Mouse (Mus musculus) embryonic facial prominence, embryonic 11.5 days (tissue): ENCODE results near the gene Pxk. TPM values are rescaled to one million over a fixed set of nuclear protein-coding genes. Genes with fewer than 3 reads are reported as not detected.
"Not testable (repeated sequence)": the region's sequence is repeated elsewhere in the genome, so short reads cannot be mapped to it uniquely, and the experiment has no call there.

Experiments
- ATAC-seq: fragments of 200-750 bp; cut with Nextera tagmentation; replicated peaks from 2 replicates; pipeline ENCODE4 v1.8.0; 2017; ENCODE audit warnings: low read depth; ENCODE audit not compliant: insufficient number of reproducible peaks, low FRiP score, low TSS enrichment
- DNase-seq: peaks from one replicate; pipeline ENCODE4 v3.0.0-alpha.2; 2015; ENCODE audit warnings: low spot score
- H3K27ac ChIP-seq: fragments of 300-500 bp; sonication (generic); replicated peaks from 2 replicates; pipeline ENCODE4 v1.5.1; 2014; ENCODE audit warnings: mild to moderate bottlenecking, low read depth, low read length, control low read depth
- H3K27me3 ChIP-seq: fragments of 300-500 bp; sonication (generic); 2 replicates; pipeline ENCODE4 v1.6.1; 2014; ENCODE audit warnings: mild to moderate bottlenecking, low read length, moderate library complexity, mixed read lengths; ENCODE audit not compliant: control insufficient read depth, insufficient read depth
- H3K36me3 ChIP-seq: fragments of 300-500 bp; sonication (generic); replicated peaks from 2 replicates; pipeline ENCODE4 v1.6.1; 2014; ENCODE audit warnings: low read depth, mild to moderate bottlenecking, low read length, moderate library complexity, mixed read lengths; ENCODE audit not compliant: control insufficient read depth, insufficient read depth
- H3K4me1 ChIP-seq: fragments of 300-500 bp; sonication (generic); 2 replicates; pipeline ENCODE4 v1.6.1; 2014; ENCODE audit warnings: low read length, mixed read lengths; ENCODE audit not compliant: control insufficient read depth, insufficient read depth
- H3K4me2 ChIP-seq: fragments of 300-500 bp; sonication (generic); 2 replicates; pipeline ENCODE4 v1.6.1; 2014; ENCODE audit warnings: low read depth, mild to moderate bottlenecking, control low read depth, low read length, moderate library complexity
- H3K4me3 ChIP-seq: fragments of 300-500 bp; sonication (generic); 2 replicates; pipeline ENCODE4 v1.5.1; 2014; ENCODE audit warnings: low read depth, low read length, control low read depth
- H3K9ac ChIP-seq: fragments of 300-500 bp; sonication (generic); replicated peaks from 2 replicates; pipeline ENCODE4 v1.6.1; 2014; ENCODE audit warnings: mild to moderate bottlenecking, control low read depth, low read length
- H3K9me3 ChIP-seq: fragments of 300-500 bp; sonication (generic); replicated peaks from 2 replicates; pipeline ENCODE4 v1.6.1; 2016; ENCODE audit warnings: mild to moderate bottlenecking, low read length, inconsistent platforms, mixed read lengths; ENCODE audit not compliant: control insufficient read depth
- WGBS: fragments of 180-500 bp; shearing (Covaris S2); extraction: QIAGEN DNeasy Blood & Tissue Kit; methylation state at CpG from one replicate; pipeline ENCODE4 v1.1.7; 2014; 5-methylcytosine and 5-hydroxymethylcytosine counted together
- polyA plus RNA-seq: library from polyadenylated mRNA; unstranded; fragments of >200 nt; fragmentation: Nextera tagmentation; extraction: Ambion mirVana; gene quantifications from 2 replicates; pipeline ENCODE4 v1.2.1, GENCODE M21; 2014

Gene Pxk
- polyA plus RNA-seq, 1 experiment from 2014 or later: 23.4 TPM

GRCm38 (mm10) chr14:8154072-8154471 is 56.1 kb downstream of the Pxk start:
- 61% methylated on average over 3 of the region's 3 CpGs for WGBS
- Histone ChIP-seq H3K4me2 (no peak overlapping the region), H3K9me3 (no peaks in the 10 kb centered on the region), H3K27me3 (no peaks in the 10 kb centered on the region), H3K4me1 (no peaks in the 10 kb centered on the region), H3K36me3 (no peaks in the 10 kb centered on the region), H3K4me3 (no peak overlapping the region), H3K27ac (no peak overlapping the region), H3K9ac (no peak overlapping the region)
- DNase-seq (no peak), ATAC-seq (no peak)

- DNase-seq (peak; percentile 40), ATAC-seq (no peak)
- Histone ChIP-seq H3K4me1 (no peaks in the 10 kb centered on the region), H3K4me2 (no peak overlapping the region), H3K4me3 (no peak overlapping the region), H3K9ac (no peak overlapping the region), H3K27me3 (no peaks in the 10 kb centered on the region), H3K27ac (no peak overlapping the region), H3K9me3 (no peaks in the 10 kb centered on the region), H3K36me3 (no peaks in the 10 kb centered on the region; the same call in 1 of the 2 replicates)
- WGBS: 34% methylated on average over 3 of the region's 3 CpGs
These were observed 58.9 kb downstream of the Pxk start for GRCm38 (mm10) chr14:8156947-8157346.

GRCm38 (mm10) chr14:8158721-8159120 is 60.7 kb downstream of the Pxk start:
- no peak overlapping the region for H3K4me3 ChIP-seq
- H3K27ac ChIP-seq: no peak overlapping the region
- no peaks in the 10 kb centered on the region for H3K27me3 ChIP-seq
- no peak overlapping the region for H3K4me2 ChIP-seq
- 84% methylated on average over 3 of the region's 3 CpGs for WGBS
- ATAC-seq (no peak), DNase-seq (no peak)
- H3K4me1 ChIP-seq: no peaks in the 10 kb centered on the region
- H3K9me3 ChIP-seq: no peaks in the 10 kb centered on the region
- H3K36me3 ChIP-seq: no peaks in the 10 kb centered on the region; the same call in 1 of the 2 replicates
- no peak overlapping the region for H3K9ac ChIP-seq

GRCm38 (mm10) chr14:8159141-8159540 is 61.1 kb downstream of the Pxk start:
- no peak overlapping the region for H3K9ac ChIP-seq
- no peak for ATAC-seq
- H3K4me1 ChIP-seq: no peaks in the 10 kb centered on the region
- DNase-seq: no peak
- H3K36me3 ChIP-seq: no peaks in the 10 kb centered on the region; the same call in 1 of the 2 replicates
- H3K4me3 ChIP-seq: no peak overlapping the region
- H3K4me2 ChIP-seq: no peak overlapping the region
- no peak overlapping the region for H3K27ac ChIP-seq
- H3K9me3 ChIP-seq: no peaks in the 10 kb centered on the region
- WGBS: 81% methylated on average over 3 of the region's 3 CpGs
- H3K27me3 ChIP-seq: no peaks in the 10 kb centered on the region

- H3K27ac ChIP-seq: no peak overlapping the region
- 85% methylated on average over 2 of the region's 2 CpGs for WGBS
- no peak overlapping the region for H3K4me2 ChIP-seq
- H3K36me3 ChIP-seq: no peaks in the 10 kb centered on the region; the same call in 1 of the 2 replicates
- no peak for DNase-seq
- ATAC-seq: no peak
- no peaks in the 10 kb centered on the region for H3K27me3 ChIP-seq
- H3K9ac ChIP-seq: no peak overlapping the region
- no peak overlapping the region for H3K4me3 ChIP-seq
- H3K4me1 ChIP-seq: no peaks in the 10 kb centered on the region
- H3K9me3 ChIP-seq: no peaks in the 10 kb centered on the region
These were observed 63.8 kb downstream of the Pxk start for GRCm38 (mm10) chr14:8161777-8162176.

GRCm38 (mm10) chr14:8164463-8164862 is 66.5 kb downstream of the Pxk start:
- Histone ChIP-seq H3K27ac (no peak overlapping the region), H3K9ac (no peak overlapping the region), H3K27me3 (no peaks in the 10 kb centered on the region), H3K4me2 (no peak overlapping the region), H3K4me3 (no peak overlapping the region), H3K36me3 (peaks cover 10% of the 10 kb centered on the region), H3K9me3 (no peaks in the 10 kb centered on the region), H3K4me1 (no peaks in the 10 kb centered on the region)
- DNase-seq (no peak), ATAC-seq (no peak)
- 86% methylated on average over 7 of the region's 7 CpGs for WGBS

GRCm38 (mm10) chr14:8172507-8173410 is 74.7 kb downstream of the Pxk start, which contains the start of gene Pdhb:
Gene Pdhb, minus strand, starts transcription at chr14:8173025.
- Histone ChIP-seq H3K27me3 (no peaks in the 10 kb centered on the region), H3K9me3 (no peaks in the 10 kb centered on the region), H3K27ac (no peak within 1 kb of the TSS; the same call in 1 of the 2 replicates), H3K9ac (peak within 1 kb of the TSS; percentile 88), H3K4me3 (peak within 1 kb of the TSS; percentile 92), H3K4me2 (peak within 1 kb of the TSS; percentile 75), H3K4me1 (peaks cover 4% of the 10 kb centered on the region; the same call in 1 of the 2 replicates), H3K36me3 (peaks cover 6% of the 10 kb centered on the region)
- ATAC-seq: peak; percentile 100
- under 1% methylated on average over 64 of the region's 64 CpGs for WGBS
- peak; percentile 99 for DNase-seq

GRCm38 (mm10) chr14:8173542-8174250 is 75.7 kb downstream of the Pxk start:
- not testable (repeated sequence) for H3K27me3 ChIP-seq, H3K27ac ChIP-seq, H3K4me1 ChIP-seq, H3K36me3 ChIP-seq, H3K9me3 ChIP-seq, ATAC-seq
- Histone ChIP-seq H3K4me3 (peak overlapping the region; percentile 92), H3K4me2 (peak overlapping the region; percentile 75), H3K9ac (peak overlapping the region; percentile 59)
- DNase-seq: peak; percentile 53
- 18% methylated on average over 5 of the region's 7 CpGs for WGBS
